Mouse (Mus musculus) forebrain, embryonic 16.5 days (tissue): Measurements from ENCODE around the gene Sumo1. TPM values are rescaled to one million over a fixed set of nuclear protein-coding genes. Genes with fewer than 3 reads are reported as not detected.
A peak's percentile ranks its signal among the peaks of the same experiment; 100 is the strongest.

Experiments
- ATAC-seq: fragments of 200-750 bp; cut with Nextera tagmentation; 2 replicates; pipeline ENCODE4 v1.8.0; 2017; ENCODE audit warnings: mild to moderate bottlenecking, moderate library complexity
- H3K27ac ChIP-seq: fragments of 300-500 bp; sonication (generic); 2 replicates; pipeline ENCODE4 v1.5.1; 2014; ENCODE audit warnings: low read length, control low read depth
- H3K27me3 ChIP-seq: fragments of 300-500 bp; sonication (generic); replicated peaks from 2 replicates; pipeline ENCODE4 v1.6.1; 2014; ENCODE audit warnings: low read length; ENCODE audit not compliant: control insufficient read depth, insufficient read depth
- H3K36me3 ChIP-seq: fragments of 300-500 bp; sonication (generic); 2 replicates; pipeline ENCODE4 v1.6.1; 2014; ENCODE audit not compliant: control insufficient read depth, insufficient read depth
- H3K4me1 ChIP-seq: fragments of 300-500 bp; sonication (generic); replicated peaks from 2 replicates; pipeline ENCODE4 v1.6.1; 2014; ENCODE audit warnings: low read length; ENCODE audit not compliant: control insufficient read depth, insufficient read depth
- H3K4me2 ChIP-seq: fragments of 300-500 bp; sonication (generic); 2 replicates; pipeline ENCODE4 v1.6.1; 2014; ENCODE audit warnings: mild to moderate bottlenecking, low read length, control low read depth
- H3K4me3 ChIP-seq: fragments of 300-500 bp; sonication (generic); replicated peaks from 2 replicates; pipeline ENCODE4 v1.5.1; 2014; ENCODE audit warnings: mild to moderate bottlenecking, low read length, control low read depth
- H3K9ac ChIP-seq: fragments of 300-500 bp; sonication (generic); replicated peaks from 2 replicates; pipeline ENCODE4 v1.6.1; 2014; ENCODE audit warnings: low read depth, low read length, control low read depth
- H3K9me3 ChIP-seq: fragments of 300-500 bp; sonication (generic); 2 replicates; pipeline ENCODE4 v1.6.1; 2016; ENCODE audit warnings: low read length; ENCODE audit not compliant: control insufficient read depth
- WGBS: fragments of 180-500 bp; shearing (Covaris S2); extraction: QIAGEN DNeasy Blood & Tissue Kit; methylation state at CpG from one replicate; pipeline ENCODE4 v1.1.7; 2014; 5-methylcytosine and 5-hydroxymethylcytosine counted together
- polyA plus RNA-seq: library from polyadenylated mRNA; unstranded; fragments of >200 nt; fragmentation: Nextera tagmentation; extraction: Ambion mirVana; gene quantifications from 2 replicates; pipeline ENCODE4 v1.2.1, GENCODE M21; 2015

The Sumo1 gene
- polyA plus RNA-seq, 1 experiment from 2014 or later: 406 TPM

GRCm38 (mm10) chr1:59592359-59592758 is 78.3 kb downstream of the Sumo1 start:
- Histone ChIP-seq H3K36me3 (no peaks in the 10 kb centered on the region), H3K27ac (peak overlapping the region; percentile 58; the same call in 1 of the 2 replicates), H3K9ac (no peak overlapping the region), H3K4me1 (peaks cover 13% of the 10 kb centered on the region), H3K27me3 (no peaks in the 10 kb centered on the region), H3K9me3 (no peaks in the 10 kb centered on the region), H3K4me3 (peak overlapping the region; percentile 5; the same call in 1 of the 2 replicates), H3K4me2 (peak overlapping the region; percentile 40)
- WGBS: 3% methylated on average over 10 of the region's 10 CpGs
- ATAC-seq: peak; percentile 53

GRCm38 (mm10) chr1:59589271-59589670 is 81.4 kb downstream of the Sumo1 start:
- Histone ChIP-seq H3K4me1 (peaks cover 13% of the 10 kb centered on the region), H3K4me3 (no peak overlapping the region), H3K27ac (no peak overlapping the region), H3K27me3 (no peaks in the 10 kb centered on the region), H3K4me2 (no peak overlapping the region), H3K9me3 (no peaks in the 10 kb centered on the region), H3K9ac (no peak overlapping the region), H3K36me3 (no peaks in the 10 kb centered on the region)
- 83% methylated on average over 1 of the region's 1 CpGs for WGBS
- no peak for ATAC-seq

DNA sequence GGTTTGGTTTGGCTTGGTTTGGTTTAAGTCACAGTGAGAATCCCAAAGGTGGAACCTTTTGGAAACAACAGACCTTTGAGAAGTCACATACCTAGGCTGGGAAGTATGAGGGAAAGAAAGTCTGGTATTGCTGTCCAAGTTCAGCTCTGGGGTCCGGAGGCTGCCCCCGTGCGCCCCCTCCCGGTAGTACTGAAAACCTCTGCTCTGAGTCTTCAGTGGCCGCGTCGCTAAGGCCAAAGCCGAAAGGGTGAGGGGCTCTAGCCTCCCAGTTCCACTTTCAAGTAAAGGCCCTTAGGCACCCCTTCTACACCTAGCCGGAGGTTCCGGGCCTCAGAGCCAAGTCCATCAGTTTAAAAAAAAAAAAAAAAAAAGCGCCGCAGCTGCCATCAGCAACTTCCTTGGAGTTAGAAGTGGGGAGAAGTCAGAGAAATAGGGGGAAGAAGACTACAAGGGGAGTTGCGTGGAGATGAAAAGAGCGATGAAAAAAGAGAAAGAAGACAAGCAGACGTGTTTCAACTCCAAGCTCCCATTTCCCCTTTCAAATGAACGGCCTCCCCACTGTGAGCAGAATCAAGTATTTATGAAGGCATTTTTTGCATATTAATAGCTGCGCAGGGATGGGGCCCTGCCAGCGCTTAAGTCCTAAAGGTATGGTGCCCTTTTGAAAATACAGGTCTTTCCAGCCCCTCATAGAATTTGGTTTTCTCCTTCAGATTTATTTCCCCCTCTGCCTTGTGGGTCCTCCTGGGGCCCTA is 85.8 kb downstream of the Sumo1 start:
- 11% methylated on average over 18 of the region's 18 CpGs for WGBS
- no peak overlapping the region for H3K9ac ChIP-seq
- no peaks in the 10 kb centered on the region for H3K36me3 ChIP-seq
- no peak overlapping the region for H3K27ac ChIP-seq
- no peaks in the 10 kb centered on the region for H3K27me3 ChIP-seq
- peak overlapping the region; percentile 30 for H3K4me2 ChIP-seq
- no peak overlapping the region for H3K4me3 ChIP-seq
- no peaks in the 10 kb centered on the region for H3K9me3 ChIP-seq
- no peaks in the 10 kb centered on the region; the same call in 1 of the 2 replicates for H3K4me1 ChIP-seq
- ATAC-seq: peak; percentile 64

DNA sequence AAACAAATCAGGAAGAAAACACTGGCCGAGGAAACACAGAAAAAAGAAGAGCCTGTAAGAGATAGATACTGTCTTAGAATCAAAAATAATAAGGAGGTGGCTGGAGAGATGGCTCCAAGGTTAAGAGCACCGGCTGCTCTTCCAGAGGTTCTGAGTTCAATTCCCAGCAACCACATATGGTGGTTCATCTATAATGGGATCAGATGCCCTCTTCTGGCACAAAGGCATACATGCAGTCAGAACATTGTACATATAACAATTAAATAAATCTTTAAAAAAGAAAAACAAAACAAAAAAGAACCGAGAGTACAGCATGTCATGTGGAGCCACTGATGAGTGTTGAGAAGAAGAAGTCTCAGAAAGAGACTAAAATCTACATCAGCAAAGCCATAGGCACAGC is 89.8 kb downstream of the Sumo1 start:
- H3K9ac ChIP-seq: no peak overlapping the region
- no peak overlapping the region for H3K4me2 ChIP-seq
- H3K4me3 ChIP-seq: no peak overlapping the region
- H3K27ac ChIP-seq: no peak overlapping the region
- no peaks in the 10 kb centered on the region for H3K36me3 ChIP-seq
- ATAC-seq: no peak
- H3K27me3 ChIP-seq: no peaks in the 10 kb centered on the region
- no peaks in the 10 kb centered on the region; the same call in 1 of the 2 replicates for H3K4me1 ChIP-seq
- H3K9me3 ChIP-seq: no peaks in the 10 kb centered on the region
- WGBS: 89% methylated on average over 3 of the region's 3 CpGs

DNA sequence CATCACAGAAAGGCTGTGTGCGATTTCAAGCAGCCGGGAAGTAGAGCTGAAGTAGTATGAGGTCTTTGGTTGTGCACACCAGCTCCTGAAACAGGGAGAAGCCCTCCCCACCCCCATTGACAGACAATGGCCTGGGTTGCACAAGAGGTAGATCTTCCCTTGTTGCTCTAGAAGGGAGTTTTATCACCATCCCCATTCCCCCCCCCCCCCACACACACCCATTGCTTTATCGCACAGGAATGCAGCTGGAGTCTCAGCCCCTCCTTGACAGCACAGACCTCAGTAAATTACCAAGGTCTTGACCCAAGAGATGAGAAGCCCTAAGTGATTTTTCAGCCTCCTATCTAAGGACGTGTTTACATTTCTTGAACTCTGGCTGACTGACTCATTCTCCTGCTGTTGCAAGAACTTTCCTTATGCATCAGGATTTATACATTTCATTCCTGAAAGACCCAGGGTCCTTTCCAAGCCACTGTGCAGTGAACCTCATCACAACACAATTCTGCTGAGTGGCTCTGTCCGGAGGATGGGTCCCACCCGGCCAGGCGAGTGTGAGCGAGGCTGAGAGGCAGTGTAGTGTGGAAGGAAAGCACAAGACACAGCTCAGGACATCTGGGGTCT is 90.4 kb downstream of the Sumo1 start:
- no peak overlapping the region for H3K9ac ChIP-seq
- ATAC-seq: no peak

GRCm38 (mm10) chr1:59579327-59579726 is 91.3 kb downstream of the Sumo1 start:
- WGBS: 87% methylated on average over 5 of the region's 5 CpGs

More for the DNA sequence above, 90.4 kb downstream of the Sumo1 start:
- no peaks in the 10 kb centered on the region for H3K9me3 ChIP-seq
- H3K27ac ChIP-seq: no peak overlapping the region
- H3K27me3 ChIP-seq: no peaks in the 10 kb centered on the region
- WGBS: 68% methylated on average over 8 of the region's 8 CpGs
- no peaks in the 10 kb centered on the region for H3K36me3 ChIP-seq
- no peak overlapping the region for H3K4me2 ChIP-seq
- H3K4me3 ChIP-seq: no peak overlapping the region
- H3K4me1 ChIP-seq: peaks cover under 1% of the 10 kb centered on the region

GRCm38 (mm10) chr1:59578770-59579169 is 91.9 kb downstream of the Sumo1 start:
- H3K27ac ChIP-seq: no peak overlapping the region
- no peak overlapping the region for H3K4me3 ChIP-seq
- 86% methylated on average over 4 of the region's 4 CpGs for WGBS
- H3K9me3 ChIP-seq: no peaks in the 10 kb centered on the region
- H3K27me3 ChIP-seq: no peaks in the 10 kb centered on the region
- H3K36me3 ChIP-seq: no peaks in the 10 kb centered on the region
- ATAC-seq: no peak
- H3K4me2 ChIP-seq: no peak overlapping the region
- no peak overlapping the region for H3K9ac ChIP-seq
- peaks cover 14% of the 10 kb centered on the region for H3K4me1 ChIP-seq

More at GRCm38 (mm10) chr1:59579327-59579726, 91.3 kb downstream of the Sumo1 start:
- Histone ChIP-seq H3K27ac (no peak overlapping the region), H3K9ac (no peak overlapping the region), H3K36me3 (no peaks in the 10 kb centered on the region), H3K9me3 (no peaks in the 10 kb centered on the region), H3K27me3 (no peaks in the 10 kb centered on the region), H3K4me1 (peaks cover 8% of the 10 kb centered on the region), H3K4me2 (no peak overlapping the region), H3K4me3 (no peak overlapping the region)
- no peak for ATAC-seq

DNA sequence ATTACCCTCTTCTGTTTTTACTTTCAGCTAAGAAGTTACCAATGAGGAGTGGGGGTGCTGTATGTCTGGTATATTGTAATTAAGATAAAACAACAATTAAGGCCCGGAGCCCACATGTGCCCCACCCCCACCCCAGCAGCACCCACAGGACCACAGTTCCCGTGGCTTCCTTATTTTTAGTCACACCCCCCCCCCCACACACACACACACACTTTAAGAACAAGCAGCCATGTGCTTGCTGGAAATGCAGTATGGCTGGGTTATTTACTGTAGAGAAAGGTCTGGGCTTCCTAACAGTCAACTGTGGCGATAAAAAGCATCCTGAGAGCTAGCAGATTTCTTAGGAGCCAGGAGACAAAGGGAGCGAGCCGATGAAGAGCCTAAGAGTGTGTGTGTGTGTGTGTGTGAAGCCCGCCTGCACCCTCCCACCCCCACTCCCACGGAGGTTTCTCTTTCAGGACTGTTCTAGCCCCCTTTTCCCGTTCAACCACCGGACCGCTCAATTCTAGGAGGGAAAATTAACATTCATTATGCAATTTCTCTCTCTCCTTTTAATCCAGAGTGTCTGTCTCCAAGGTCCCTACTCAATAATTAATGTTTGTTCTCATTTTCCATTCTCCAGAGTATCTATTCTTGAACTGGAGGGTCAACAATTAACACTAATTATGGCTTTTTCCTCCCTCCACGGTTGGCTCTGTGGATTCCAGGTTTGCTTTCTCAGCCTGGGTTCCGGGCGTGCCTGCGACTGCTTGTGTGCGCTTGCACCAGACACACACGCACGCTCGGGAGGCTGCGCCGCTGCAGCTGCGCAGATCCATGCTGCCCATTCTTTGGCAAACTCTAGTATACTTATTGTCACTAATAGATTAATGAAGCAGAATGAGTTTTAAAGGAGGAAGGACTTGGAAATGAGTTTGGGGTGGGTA is 96.1 kb downstream of the Sumo1 start:
- H3K27me3 ChIP-seq: no peaks in the 10 kb centered on the region
- H3K36me3 ChIP-seq: no peaks in the 10 kb centered on the region
- peaks cover 16% of the 10 kb centered on the region for H3K4me1 ChIP-seq
- peak overlapping the region; percentile 87 for H3K27ac ChIP-seq
- H3K9me3 ChIP-seq: no peaks in the 10 kb centered on the region
- WGBS: 3% methylated on average over 21 of the region's 21 CpGs
- H3K9ac ChIP-seq: peak overlapping the region; percentile 62
- peak; percentile 94 for ATAC-seq
- H3K4me2 ChIP-seq: peak overlapping the region; percentile 59
- H3K4me3 ChIP-seq: peak overlapping the region; percentile 36

DNA sequence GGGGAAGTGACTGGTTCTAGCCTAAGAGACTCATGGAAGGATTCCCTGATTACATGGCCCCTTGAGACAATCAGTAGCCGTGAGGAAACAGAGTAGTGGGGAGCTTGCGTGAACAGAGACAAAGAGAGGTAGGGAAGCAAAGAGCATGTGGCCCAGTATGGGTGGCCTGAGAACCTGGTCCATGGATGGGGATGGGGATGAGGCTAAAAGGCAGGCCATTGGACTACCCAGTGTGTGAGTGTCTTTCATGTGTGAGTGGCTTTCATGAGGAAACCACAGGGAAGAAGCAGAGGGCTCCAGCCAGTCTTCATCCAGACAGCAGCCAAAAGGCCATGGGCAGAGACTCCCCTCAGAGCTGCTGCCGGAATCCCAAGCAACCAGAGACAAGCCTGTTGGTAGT is 96.8 kb downstream of the Sumo1 start:
- WGBS: 73% methylated on average over 3 of the region's 3 CpGs
- Histone ChIP-seq H3K4me2 (peak overlapping the region; percentile 59), H3K9me3 (no peaks in the 10 kb centered on the region), H3K27ac (peak overlapping the region; percentile 87), H3K36me3 (no peaks in the 10 kb centered on the region), H3K27me3 (no peaks in the 10 kb centered on the region), H3K4me1 (peaks cover 16% of the 10 kb centered on the region), H3K4me3 (no peak overlapping the region), H3K9ac (peak overlapping the region; percentile 62)
- ATAC-seq: peak; percentile 11; the same call in 1 of the 2 replicates
